Mouse (Mus musculus) telencephalon, adult 2 months (tissue): ENCODE measurements around the gene Nub1.

Source experiments
- DNase-seq: peaks from one replicate; pipeline ENCODE4 v3.0.0-alpha.2; 2011; ENCODE audit warnings: low read depth, low spot score

Nub1 gene

GRCm38 (mm10) chr5:24741172-24741885, 56.0 kb downstream of the Nub1 start:
- no peak for DNase-seq

GRCm38 (mm10) chr5:24743956-24744355, 58.6 kb downstream of the Nub1 start:
- DNase-seq, result no peak

- no peak for DNase-seq
Measured at GRCm38 (mm10) chr5:24747533-24747932, 62.2 kb downstream of the Nub1 start.

- DNase-seq, result no peak
Measured at GRCm38 (mm10) chr5:24749731-24750130, 64.4 kb downstream of the Nub1 start.

- peak; percentile 79 for DNase-seq
Measured at GRCm38 (mm10) chr5:24750321-24751304, 65.3 kb downstream of the Nub1 start.

- no peak for DNase-seq
Measured at GRCm38 (mm10) chr5:24751305-24752174, 66.2 kb downstream of the Nub1 start.

GRCm38 (mm10) chr5:24752175-24752498, 66.8 kb downstream of the Nub1 start:
- no peak for DNase-seq

GRCm38 (mm10) chr5:24756931-24757330, 71.6 kb downstream of the Nub1 start:
- DNase-seq, result no peak

GRCm38 (mm10) chr5:24757816-24758215, 72.5 kb downstream of the Nub1 start, which contains the start of gene Crygn:
Gene Crygn, minus strand, starts transcription at chr5:24758008.
- no peak for DNase-seq
